Mouse (Mus musculus) embryonic facial prominence, embryonic 10.5 days (tissue): ENCODE results near the gene Negr1. TPM values are rescaled to one million over a fixed set of nuclear protein-coding genes. Genes with fewer than 3 reads are reported as not detected.

Source experiments
- DNase-seq: peaks from one replicate; pipeline ENCODE4 v3.0.0-alpha.2; 2017; ENCODE audit warnings: low spot score
- H3K27ac ChIP-seq: fragments of 300-500 bp; sonication (generic); replicated peaks from 2 replicates; pipeline ENCODE4 v1.5.1; 2016; ENCODE audit warnings: mild to moderate bottlenecking
- H3K27me3 ChIP-seq: fragments of 300-500 bp; sonication (generic); replicated peaks from 2 replicates; pipeline ENCODE4 v1.6.1; 2016; ENCODE audit warnings: low read depth, mild to moderate bottlenecking; ENCODE audit not compliant: poor library complexity, severe bottlenecking
- H3K36me3 ChIP-seq: fragments of 300-500 bp; sonication (generic); replicated peaks from 2 replicates; pipeline ENCODE4 v1.6.1; 2016; ENCODE audit warnings: mild to moderate bottlenecking, moderate library complexity
- H3K4me1 ChIP-seq: fragments of 300-500 bp; sonication (generic); 2 replicates; pipeline ENCODE4 v1.6.1; 2016
- H3K4me3 ChIP-seq: fragments of 300-500 bp; sonication (generic); 2 replicates; pipeline ENCODE4 v1.5.1; 2016; ENCODE audit warnings: mild to moderate bottlenecking, moderate library complexity
- H3K9me3 ChIP-seq: fragments of 300-500 bp; sonication (generic); 2 replicates; pipeline ENCODE4 v1.6.1; 2016; ENCODE audit warnings: mild to moderate bottlenecking
- WGBS: fragments of 180-500 bp; shearing (Covaris S2); methylation state at CpG from one replicate; pipeline ENCODE4 v1.1.7; 2016; 5-methylcytosine and 5-hydroxymethylcytosine counted together
- polyA plus RNA-seq: library from polyadenylated mRNA; unstranded; fragments of >200 nt; fragmentation: Nextera tagmentation; extraction: Ambion mirVana; gene quantifications from 2 replicates; pipeline ENCODE4 v1.2.1, GENCODE M21; 2016

The Negr1 gene
- polyA plus RNA-seq, 1 experiment from 2014 or later: 3.6 TPM

DNA sequence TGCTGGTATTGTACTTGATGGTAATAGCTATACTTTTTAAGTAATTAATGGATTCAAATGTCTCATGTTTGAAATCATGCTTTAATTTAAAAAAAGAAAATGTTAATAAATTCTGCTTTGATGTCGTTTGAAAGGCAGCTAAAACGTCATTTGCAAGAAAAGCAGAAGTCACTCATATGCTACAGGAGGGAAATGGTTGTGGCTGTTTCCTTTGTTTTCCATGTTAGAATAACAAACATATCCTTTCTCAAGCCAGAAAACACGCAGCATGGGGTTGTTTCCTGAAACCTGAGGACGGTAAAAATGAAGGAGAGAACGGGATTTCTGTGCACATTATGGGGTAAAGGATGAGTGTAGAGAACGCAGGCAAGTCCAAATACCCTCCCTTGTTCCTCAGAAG, 798.2 kb downstream of the Negr1 start:
- no peaks in the 10 kb centered on the region for H3K36me3 ChIP-seq
- H3K27ac ChIP-seq: no peak overlapping the region
- DNase-seq: no peak
- H3K27me3 ChIP-seq: no peaks in the 10 kb centered on the region
- no peaks in the 10 kb centered on the region for H3K9me3 ChIP-seq
- H3K4me3 ChIP-seq: no peak overlapping the region
- H3K4me1 ChIP-seq: no peaks in the 10 kb centered on the region
- 79% methylated on average over 6 of the region's 6 CpGs for WGBS
